Mouse (Mus musculus) intestine, postnatal 0 days (tissue): ENCODE data around the gene Rasa2. TPM values are rescaled to one million over a fixed set of nuclear protein-coding genes. Genes with fewer than 3 reads are reported as not detected.

Experiments used
- ATAC-seq: fragments of 200-750 bp; cut with Nextera tagmentation; 2 replicates; pipeline ENCODE4 v1.8.0; 2017; ENCODE audit warnings: mild to moderate bottlenecking, moderate TSS enrichment, moderate library complexity
- H3K27ac ChIP-seq: fragments of 300-500 bp; sonication (generic); 2 replicates; pipeline ENCODE4 v1.5.1; 2014; ENCODE audit warnings: mild to moderate bottlenecking, low read depth, low read length, moderate library complexity
- H3K27me3 ChIP-seq: fragments of 300-500 bp; sonication (generic); replicated peaks from 2 replicates; pipeline ENCODE4 v1.6.1; 2014; ENCODE audit warnings: low read length, mixed read lengths; ENCODE audit not compliant: control insufficient read depth, insufficient read depth
- H3K36me3 ChIP-seq: fragments of 300-500 bp; sonication (generic); 2 replicates; pipeline ENCODE4 v1.6.1; 2014; ENCODE audit warnings: mild to moderate bottlenecking, moderate library complexity; ENCODE audit not compliant: control insufficient read depth, insufficient read depth
- H3K4me1 ChIP-seq: fragments of 300-500 bp; sonication (generic); replicated peaks from 2 replicates; pipeline ENCODE4 v1.6.1; 2014; ENCODE audit warnings: antibody characterized with exemption, low read length, mixed read lengths; ENCODE audit not compliant: control insufficient read depth, insufficient read depth
- H3K4me2 ChIP-seq: fragments of 300-500 bp; sonication (generic); replicated peaks from 2 replicates; pipeline ENCODE4 v1.6.1; 2014; ENCODE audit warnings: low read depth, mild to moderate bottlenecking, moderate library complexity
- H3K4me3 ChIP-seq: fragments of 300-500 bp; sonication (generic); 2 replicates; pipeline ENCODE4 v1.5.1; 2014; ENCODE audit warnings: low read depth, low read length
- H3K9ac ChIP-seq: fragments of 300-500 bp; sonication (generic); 2 replicates; pipeline ENCODE4 v1.6.1; 2014; ENCODE audit warnings: mild to moderate bottlenecking, low read depth, low read length
- H3K9me3 ChIP-seq: fragments of 300-500 bp; sonication (generic); 2 replicates; pipeline ENCODE4 v1.6.1; 2016; ENCODE audit warnings: mixed run types; ENCODE audit not compliant: control insufficient read depth
- CTCF ChIP-seq: sonication (generic); IDR thresholded peaks from 2 replicates; pipeline ENCODE4 v1.5.1; 2016; ENCODE audit warnings: low read depth, mild to moderate bottlenecking, control low read depth, antibody characterized with exemption, moderate library complexity
- WGBS: fragments of 180-500 bp; shearing (Covaris S2); extraction: QIAGEN DNeasy Blood & Tissue Kit; methylation state at CpG from one replicate; pipeline ENCODE4 v1.1.7; 2014; 5-methylcytosine and 5-hydroxymethylcytosine counted together
- polyA plus RNA-seq: library from polyadenylated mRNA; unstranded; fragments of >200 nt; fragmentation: Nextera tagmentation; extraction: Ambion mirVana; gene quantifications from 2 replicates; pipeline ENCODE4 v1.2.1, GENCODE M21; 2015

The Rasa2 gene
- polyA plus RNA-seq, 1 experiment from 2014 or later, result 16.2 TPM

DNA sequence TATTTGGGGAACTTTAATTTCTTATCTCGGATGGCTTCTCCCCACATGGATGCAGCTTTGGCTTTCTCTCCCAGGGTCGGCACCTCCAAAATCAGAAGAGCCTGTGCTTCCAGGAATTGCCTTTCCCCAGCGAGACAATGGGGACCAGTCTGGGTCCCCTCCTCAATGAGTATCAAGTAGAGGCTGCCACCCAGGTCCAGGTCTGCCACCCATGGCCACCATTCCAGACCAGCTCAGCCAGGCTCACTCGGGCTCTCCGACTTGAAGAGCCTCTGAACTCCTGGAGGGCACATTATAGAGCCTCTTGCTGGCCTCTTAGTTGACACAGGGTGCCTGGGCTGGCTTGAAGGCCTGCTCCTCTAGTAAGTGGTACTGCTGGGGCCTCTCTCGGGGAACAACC, 97.9 kb downstream of the Rasa2 start:
- ATAC-seq, result no peak
- peaks cover 3% of the 10 kb centered on the region; the same call in 1 of the 2 replicates for H3K4me1 ChIP-seq
- H3K9me3 ChIP-seq, result no peaks in the 10 kb centered on the region
- H3K36me3 ChIP-seq, result no peaks in the 10 kb centered on the region
- H3K27ac ChIP-seq, result no peak overlapping the region
- no peak overlapping the region for H3K4me3 ChIP-seq
- no peak for TF ChIP-seq CTCF
- no peak overlapping the region for H3K9ac ChIP-seq
- 67% methylated on average over 6 of the region's 6 CpGs for WGBS
- H3K27me3 ChIP-seq, result no peaks in the 10 kb centered on the region
- H3K4me2 ChIP-seq, result no peak overlapping the region

DNA sequence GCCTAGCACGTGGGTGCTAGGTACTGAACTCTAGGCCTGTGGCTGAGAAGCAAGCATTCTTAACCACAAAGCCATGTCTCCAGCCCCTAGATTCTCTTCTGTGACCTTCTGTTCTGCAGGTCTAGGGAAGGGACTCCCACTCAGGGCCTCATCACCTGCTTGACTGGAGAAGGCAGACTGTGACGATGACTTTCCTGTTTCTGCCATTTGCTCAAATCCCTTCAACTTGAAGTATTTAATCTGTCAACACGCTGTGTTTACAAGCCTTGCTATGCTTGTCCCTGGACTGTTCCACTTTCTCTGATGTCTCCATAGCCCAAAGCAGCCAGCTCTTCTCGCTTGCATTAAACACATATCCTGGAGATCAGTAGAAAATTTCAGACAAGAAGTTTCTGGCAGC, 98.9 kb downstream of the Rasa2 start:
- no peak overlapping the region for H3K27ac ChIP-seq
- no peak for ATAC-seq
- no peak overlapping the region for H3K4me3 ChIP-seq
- no peaks in the 10 kb centered on the region for H3K9me3 ChIP-seq
- no peak overlapping the region for H3K4me2 ChIP-seq
- no peaks in the 10 kb centered on the region for H3K27me3 ChIP-seq
- H3K36me3 ChIP-seq, result no peaks in the 10 kb centered on the region
- 64% methylated on average over 4 of the region's 4 CpGs for WGBS
- no peak for TF ChIP-seq CTCF
- H3K4me1 ChIP-seq, result peaks cover 3% of the 10 kb centered on the region; the same call in 1 of the 2 replicates
- H3K9ac ChIP-seq, result no peak overlapping the region

DNA sequence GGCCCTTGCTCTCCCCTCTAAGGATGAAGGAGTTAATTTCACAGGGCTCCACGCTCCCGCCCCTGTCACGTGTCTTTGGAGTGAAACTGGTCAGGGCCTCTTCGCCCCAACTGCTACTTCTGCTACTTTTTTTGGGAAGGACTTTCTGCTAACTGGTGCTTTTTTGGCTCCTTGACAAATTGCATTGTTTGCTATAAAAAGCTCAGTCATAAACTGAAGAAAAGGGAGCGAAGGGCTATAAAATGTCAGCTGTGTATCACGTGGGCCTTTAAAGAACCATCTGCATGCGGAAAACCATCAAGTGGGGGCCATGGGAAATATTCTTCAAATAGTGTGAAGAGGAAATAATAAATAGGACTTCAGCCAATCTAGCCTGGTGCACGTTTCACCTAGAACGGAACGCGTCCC, 100.7 kb downstream of the Rasa2 start:
- peak; percentile 58 for ATAC-seq

DNA sequence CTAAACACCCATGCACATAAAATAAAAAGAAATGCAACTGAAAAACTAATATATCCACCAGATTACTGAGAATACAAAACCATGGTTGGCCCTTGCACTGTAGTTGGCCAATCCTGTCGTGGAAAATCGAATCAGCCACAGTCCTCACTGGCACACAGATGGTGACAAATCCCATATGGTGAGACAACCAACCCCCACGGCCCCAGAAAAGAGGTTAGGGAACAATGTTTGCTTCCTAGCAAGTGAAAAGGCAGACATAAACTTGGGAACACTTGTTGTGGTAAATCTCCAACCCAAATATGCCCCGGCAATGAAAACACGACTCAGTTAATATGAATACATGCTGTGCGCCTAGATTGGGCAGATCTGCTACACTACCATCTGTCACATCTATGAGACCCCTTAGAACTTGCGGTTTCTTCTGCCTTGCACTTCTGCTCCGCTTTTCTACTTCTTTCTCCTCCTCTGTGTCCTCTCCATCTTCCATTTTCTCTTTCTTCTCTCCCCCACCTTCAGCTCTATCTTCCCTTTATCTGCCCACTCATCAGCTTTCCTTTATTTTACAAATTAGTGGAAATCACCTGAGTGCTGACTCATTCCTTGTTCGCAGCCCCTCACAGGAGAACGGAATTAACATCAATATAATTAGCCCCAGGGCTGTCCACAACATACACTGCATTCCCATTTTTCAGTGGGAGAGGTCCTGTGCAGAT, 101.3 kb downstream of the Rasa2 start:
- no peaks in the 10 kb centered on the region for H3K36me3 ChIP-seq
- 69% methylated on average over 10 of the region's 10 CpGs for WGBS
- TF ChIP-seq CTCF, result no peak
- no peaks in the 10 kb centered on the region for H3K9me3 ChIP-seq
- H3K4me1 ChIP-seq, result peaks cover 3% of the 10 kb centered on the region; the same call in 1 of the 2 replicates
- H3K27me3 ChIP-seq, result no peaks in the 10 kb centered on the region
- no peak overlapping the region for H3K27ac ChIP-seq
- peak overlapping the region; percentile 51 for H3K4me2 ChIP-seq
- ATAC-seq, result no peak
- no peak overlapping the region for H3K4me3 ChIP-seq
- H3K9ac ChIP-seq, result no peak overlapping the region

More for the DNA sequence above, 100.7 kb downstream of the Rasa2 start:
- Histone ChIP-seq H3K4me3 (no peak overlapping the region), H3K9ac (no peak overlapping the region), H3K4me2 (peak overlapping the region; percentile 51), H3K4me1 (peaks cover 3% of the 10 kb centered on the region; the same call in 1 of the 2 replicates), H3K36me3 (no peaks in the 10 kb centered on the region), H3K27ac (no peak overlapping the region), H3K27me3 (no peaks in the 10 kb centered on the region), H3K9me3 (no peaks in the 10 kb centered on the region)
- WGBS, result 12% methylated on average over 11 of the region's 11 CpGs
- TF ChIP-seq CTCF, result no peak

DNA sequence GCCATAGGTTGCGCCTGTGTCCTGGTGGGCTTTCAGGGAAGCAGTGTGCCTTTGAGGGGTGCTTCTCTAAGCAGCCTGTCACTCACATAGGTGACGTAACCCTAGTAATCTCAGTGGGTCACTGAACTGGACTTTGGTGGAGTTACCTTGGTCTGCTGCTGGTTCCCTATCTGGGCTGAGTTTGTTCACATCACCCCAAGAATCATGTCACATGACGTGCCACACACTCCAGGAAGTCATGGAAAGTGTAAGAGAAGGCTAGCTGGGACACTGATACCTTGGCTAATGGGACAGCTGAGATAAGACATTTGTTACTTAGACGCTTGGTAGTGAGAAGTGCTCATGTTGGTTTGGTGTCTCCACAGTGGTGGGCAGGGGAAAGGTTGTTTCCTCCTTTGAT, 105.4 kb downstream of the Rasa2 start:
- Histone ChIP-seq H3K27ac (no peak overlapping the region), H3K4me1 (peaks cover 1% of the 10 kb centered on the region; the same call in 1 of the 2 replicates), H3K4me3 (no peak overlapping the region), H3K4me2 (no peak overlapping the region), H3K9me3 (no peaks in the 10 kb centered on the region), H3K36me3 (no peaks in the 10 kb centered on the region), H3K9ac (no peak overlapping the region), H3K27me3 (no peaks in the 10 kb centered on the region)
- no peak for TF ChIP-seq CTCF
- WGBS, result 71% methylated on average over 4 of the region's 4 CpGs
- ATAC-seq, result peak; percentile 40; the same call in 1 of the 2 replicates

DNA sequence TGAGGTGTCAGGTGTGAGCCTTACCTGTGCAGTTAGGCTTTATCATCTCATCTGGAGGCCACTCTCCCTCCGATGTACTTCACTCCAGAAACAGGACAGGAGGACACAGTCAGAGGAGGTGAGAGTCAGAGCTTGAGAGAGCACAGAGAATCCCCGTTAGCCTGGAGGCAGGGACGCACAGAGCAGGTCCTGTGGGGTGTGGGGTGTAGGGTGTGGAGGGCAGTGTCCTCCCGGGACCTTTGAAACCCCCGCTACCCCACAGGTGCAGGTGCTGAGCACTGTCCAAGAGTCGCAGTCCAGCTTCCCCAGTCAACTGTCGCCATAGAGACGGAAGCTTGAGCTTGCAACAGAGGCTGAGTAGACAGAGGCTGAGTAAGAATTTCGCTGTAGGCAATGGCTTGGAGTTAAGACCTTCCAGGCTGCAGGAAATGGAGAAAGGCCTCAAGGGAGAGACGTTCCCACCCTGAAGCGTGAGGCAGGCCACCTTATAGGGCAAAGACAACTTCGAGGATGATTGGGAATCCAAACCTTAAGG, 106.4 kb downstream of the Rasa2 start, which contains the start of gene Gm28729:
Gene Gm28729 (minus strand): TSS at position 293 of the 535 bp plus-strand sequence.
- Histone ChIP-seq H3K27me3 (no peaks in the 10 kb centered on the region), H3K36me3 (no peaks in the 10 kb centered on the region), H3K27ac (no peak within 1 kb of the TSS), H3K9ac (no peak within 1 kb of the TSS), H3K4me2 (no peak within 1 kb of the TSS), H3K4me3 (no peak within 1 kb of the TSS), H3K9me3 (no peaks in the 10 kb centered on the region), H3K4me1 (no peaks in the 10 kb centered on the region)
- ATAC-seq, result no peak
- no peak for TF ChIP-seq CTCF
- 44% methylated on average over 12 of the region's 12 CpGs for WGBS
